Mouse (Mus musculus): Measurements from ENCODE around the gene Cox14.

GRCm38 (mm10) chr15:99711491-99711890 lies 13.9 kb upstream of the Cox14 start:
- TF ChIP-seq CTCF (IDR thresholded peaks at IDR 0.05 in 2 of 3, conservative IDR thresholded peaks at IDR 0.05 in 1 of 3; ENCODE audit: control insufficient read depth in 1 of 3, insufficient read depth in 1 of 3, low read depth in 2 of 3, low read length in 3 of 3, poor library complexity in 1 of 3, severe bottlenecking in 1 of 3) (no peak), POLR2A (IDR thresholded peaks at IDR 0.05; ENCODE audit: control insufficient read depth in 1 of 2, insufficient read depth in 1 of 2, low read depth in 1 of 2, low read length in 2 of 2, poor library complexity in 1 of 2) (no peak), UBTF (IDR thresholded peaks at IDR 0.05; ENCODE audit: borderline replicate concordance, insufficient read depth, low read depth, low read length) (no peak), USF1 (IDR thresholded peaks at IDR 0.05; ENCODE audit: low read depth, low read length) (peak; percentile 46; the same call in 1 of the 2 replicates), ZC3H11A (IDR thresholded peaks at IDR 0.05; ENCODE audit: low read depth, low read length) (no peak), GATA1 (IDR thresholded peaks at IDR 0.05; ENCODE audit: low read depth, low read length) (no peak), POLR2AphosphoS2 (IDR thresholded peaks at IDR 0.05; ENCODE audit: low read length) (no peak), CHD2 (IDR thresholded peaks at IDR 0.05; ENCODE audit: low read length) (no peak), EP300 (IDR thresholded peaks at IDR 0.05; ENCODE audit: low read depth in 1 of 2, low read length in 2 of 2) (no peak), MEF2A (IDR thresholded peaks at IDR 0.05; ENCODE audit: extremely low read depth, insufficient replicate concordance, low read depth, low read length, poor library complexity, severe bottlenecking) (no peak)

Measured in MEL (cell line).